Mouse (Mus musculus): ENCODE measurements around the gene Atp2c1.

Atp2c1 gene

GRCm38 (mm10) chr9:105362181-105362580 lies 164.9 kb downstream of the Atp2c1 start:
- DNase-seq, result no peak
